Mouse (Mus musculus) mature B cell (primary cell): ENCODE data around the gene Rab22a.
"Not testable (repeated sequence)": the region's sequence is repeated elsewhere in the genome, so short reads cannot be mapped to it uniquely, and the experiment has no call there.

ENCODE experiments used
- in situ Hi-C: fragments of 300-500 bp; cut with MboI; formaldehyde crosslinking; loops from 2 replicates; pipeline ENCODE4 v1.14.3; 2019

The Rab22a gene

DNA sequence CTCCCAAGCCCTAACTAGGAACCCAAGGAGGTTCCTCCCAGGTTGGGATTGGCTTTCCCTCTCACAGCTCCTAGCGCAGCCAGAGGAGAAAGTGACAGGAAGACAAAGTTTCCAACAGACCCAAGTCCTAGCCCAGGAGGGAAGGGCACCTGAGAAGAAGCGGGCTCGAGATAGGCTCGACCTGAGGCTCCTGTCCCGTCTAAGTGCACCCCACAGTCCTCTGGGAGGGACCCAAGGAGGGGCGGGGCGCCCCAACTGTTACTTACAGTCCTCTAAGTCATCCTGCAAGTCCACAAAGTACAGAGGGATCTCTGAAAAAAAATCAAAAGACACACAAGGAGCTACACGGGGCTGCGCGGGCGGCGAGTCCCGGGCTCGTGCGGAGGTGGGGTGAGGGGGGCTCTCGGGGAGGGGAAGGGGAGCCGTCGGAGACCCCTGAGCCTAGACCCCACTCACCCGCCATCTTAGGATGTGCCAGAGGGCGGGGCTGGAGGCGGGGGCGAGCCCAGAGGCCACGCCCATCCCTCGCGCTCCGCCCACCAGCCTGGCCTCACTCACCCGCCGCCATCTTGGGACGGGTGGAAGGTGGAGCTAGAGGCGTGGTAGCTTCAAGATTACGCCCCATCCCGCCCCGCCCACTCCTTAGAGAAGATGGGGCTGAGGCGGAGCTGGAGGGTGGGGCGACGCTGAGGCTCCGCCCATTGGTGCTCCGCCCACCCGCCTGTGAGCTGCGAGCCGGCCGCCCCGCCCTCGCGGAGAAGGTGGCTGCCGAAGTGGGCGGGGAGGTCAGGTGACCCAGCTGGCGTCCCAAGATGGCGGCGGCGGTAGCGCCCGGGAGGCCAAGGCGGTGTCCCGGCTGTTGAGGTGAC lies at the start of gene Rab22a:
Gene Rab22a (plus strand): TSS at position 704 of the 869 bp plus-strand sequence.
- in situ Hi-C loops: no loop called here

DNA sequence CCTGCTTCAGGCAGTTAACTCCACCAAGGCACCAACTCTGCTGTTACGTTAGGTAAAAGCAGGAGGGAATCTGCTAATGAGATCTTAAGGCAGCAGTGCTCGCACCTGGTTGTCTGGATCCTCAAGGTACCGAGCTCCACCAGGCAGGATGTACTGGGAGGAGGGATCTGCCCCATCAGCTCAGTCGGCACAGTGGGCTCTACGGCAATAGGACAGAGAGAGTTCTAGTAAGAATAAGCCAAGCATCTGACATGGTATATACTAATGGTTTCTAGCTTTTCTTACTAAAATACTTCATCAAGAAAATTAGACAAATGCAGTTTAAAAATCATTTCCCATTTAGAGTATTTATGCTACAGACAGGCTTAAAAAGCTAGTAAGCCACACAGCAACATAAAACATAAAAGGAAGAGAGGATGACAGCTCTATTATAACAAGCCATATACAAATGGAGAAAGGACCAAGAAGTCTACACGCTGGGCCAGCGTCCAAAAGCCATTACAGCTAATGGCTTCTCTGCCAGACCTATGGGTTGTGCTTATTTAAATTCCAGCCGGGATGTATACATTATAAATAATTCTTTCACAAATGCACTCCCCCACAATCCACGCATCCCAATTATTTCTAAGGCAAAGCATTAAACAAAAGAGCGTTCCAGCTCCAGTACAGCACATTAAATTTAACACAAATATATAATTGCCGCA lies 44.0 kb upstream of the Rab22a start:
- in situ Hi-C loops: no loop called here

DNA sequence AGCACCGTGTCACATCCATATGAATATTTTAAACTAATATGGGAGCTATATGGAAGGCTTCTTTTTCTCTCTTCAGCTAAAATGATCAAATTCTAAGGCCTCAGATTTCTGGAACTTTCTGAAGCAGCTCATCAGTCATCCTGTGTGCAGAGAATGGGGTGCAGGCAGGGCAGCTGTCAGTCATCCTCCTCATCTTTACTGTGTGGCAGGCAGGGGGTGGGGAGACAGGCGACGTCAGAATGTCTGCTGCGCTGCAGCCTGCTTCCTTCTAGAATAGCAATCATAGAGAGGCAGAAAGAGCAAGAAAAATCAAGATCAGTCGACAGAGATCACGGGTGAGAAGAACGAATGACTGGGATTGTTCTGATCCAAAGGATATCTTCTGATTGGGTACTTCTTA lies 43.4 kb upstream of the Rab22a start:
- in situ Hi-C loops: no loop called here

DNA sequence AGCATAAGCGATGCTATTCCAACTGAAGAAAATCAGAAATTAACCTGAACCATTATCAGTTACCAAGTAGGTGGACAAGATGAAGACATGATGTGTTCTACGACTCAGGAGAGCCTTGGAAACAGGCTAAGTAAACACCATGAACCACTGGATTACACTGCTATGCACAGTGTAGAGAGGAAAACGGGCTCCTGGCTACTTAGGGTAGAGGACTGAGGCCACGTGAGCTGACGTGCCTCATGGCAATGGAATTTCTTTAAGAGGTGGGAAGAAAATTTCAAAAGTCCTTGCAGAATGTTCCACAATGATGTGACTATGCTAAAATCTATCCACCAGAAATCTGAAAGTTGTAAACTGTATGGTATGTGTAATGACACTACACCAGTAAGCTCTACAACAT lies 40.4 kb upstream of the Rab22a start:
- in situ Hi-C loops: no loop called here

DNA sequence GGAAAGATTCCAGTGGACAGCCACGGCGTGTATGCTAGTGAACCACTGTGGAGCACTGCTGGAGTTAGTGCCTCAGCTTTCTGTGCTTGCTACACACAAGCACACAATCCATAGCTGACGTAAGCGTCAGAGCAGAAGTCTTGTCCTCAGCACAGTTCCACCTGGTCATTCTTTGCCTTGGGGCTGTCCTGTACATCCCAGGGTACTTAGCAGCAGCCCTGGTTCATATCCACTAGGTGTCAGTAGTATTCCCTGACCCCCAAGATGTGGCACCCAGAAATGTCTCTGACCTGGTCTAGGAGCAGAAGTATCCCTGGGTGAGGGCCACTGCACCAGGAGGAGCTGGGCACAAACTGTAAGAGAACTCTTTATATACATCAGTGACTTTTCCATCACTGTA lies 38.9 kb upstream of the Rab22a start:
- in situ Hi-C loops: no loop called here

DNA sequence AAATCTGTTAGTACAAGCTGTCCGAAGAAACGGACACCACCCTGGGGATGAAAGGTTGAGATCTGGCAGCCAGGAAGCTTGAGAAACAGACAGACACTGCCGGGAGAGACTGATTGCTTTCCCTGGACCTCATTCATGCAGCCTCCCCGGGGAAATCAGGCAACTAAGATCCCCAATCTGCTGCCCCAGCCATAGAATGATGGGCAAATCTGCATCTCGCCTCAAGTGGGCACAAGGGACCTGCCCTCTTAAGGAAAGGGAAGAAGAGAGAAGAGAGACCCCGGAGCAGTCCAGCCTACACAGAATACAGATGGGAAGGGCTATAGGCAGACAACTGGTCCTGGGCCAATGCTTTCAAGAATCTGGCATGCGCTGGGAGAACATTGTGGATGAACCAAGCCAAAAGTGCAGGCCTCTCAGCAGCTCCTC lies 37.4 kb upstream of the Rab22a start:
- in situ Hi-C loops: no loop called here

DNA sequence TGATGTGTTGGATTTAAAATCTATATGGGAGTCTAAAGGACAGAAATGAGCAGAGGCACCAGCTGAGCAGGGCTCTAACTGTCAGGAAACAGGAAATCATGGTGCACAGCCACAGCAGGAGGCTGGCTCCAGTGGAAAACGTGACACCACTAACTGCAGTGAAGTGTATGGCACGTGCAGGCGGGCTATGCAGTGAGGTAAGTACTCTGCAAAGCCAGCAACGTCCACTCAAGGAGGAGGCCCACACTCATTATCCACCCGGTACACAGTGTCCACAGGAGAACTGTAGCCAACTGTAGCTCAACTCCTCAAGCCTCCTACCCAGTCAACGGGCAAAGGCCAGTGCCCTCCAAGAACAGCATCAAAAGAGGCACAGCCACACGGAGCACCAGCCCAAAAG lies 34.9 kb upstream of the Rab22a start:
- in situ Hi-C loops: no loop called here

DNA sequence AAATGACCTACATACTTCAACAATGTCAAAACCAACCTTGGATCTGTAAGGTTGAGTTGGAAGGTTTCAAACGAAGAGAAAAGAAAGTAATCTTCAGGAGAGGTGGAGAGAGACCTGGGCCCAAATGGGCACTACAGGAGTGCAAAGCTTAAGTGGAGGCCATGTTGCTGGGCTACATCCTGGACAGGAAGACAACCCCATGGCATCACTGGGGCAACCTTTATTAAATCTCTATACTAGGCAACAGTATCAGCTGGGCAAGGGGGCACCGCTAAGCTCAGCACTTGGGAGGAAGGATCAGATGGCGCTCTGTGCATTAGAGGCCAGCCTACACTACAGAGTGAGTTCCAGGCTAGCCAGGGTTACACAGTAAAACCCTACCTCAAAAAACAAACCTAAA lies 33.8 kb upstream of the Rab22a start:
- in situ Hi-C loops: no loop called here

DNA sequence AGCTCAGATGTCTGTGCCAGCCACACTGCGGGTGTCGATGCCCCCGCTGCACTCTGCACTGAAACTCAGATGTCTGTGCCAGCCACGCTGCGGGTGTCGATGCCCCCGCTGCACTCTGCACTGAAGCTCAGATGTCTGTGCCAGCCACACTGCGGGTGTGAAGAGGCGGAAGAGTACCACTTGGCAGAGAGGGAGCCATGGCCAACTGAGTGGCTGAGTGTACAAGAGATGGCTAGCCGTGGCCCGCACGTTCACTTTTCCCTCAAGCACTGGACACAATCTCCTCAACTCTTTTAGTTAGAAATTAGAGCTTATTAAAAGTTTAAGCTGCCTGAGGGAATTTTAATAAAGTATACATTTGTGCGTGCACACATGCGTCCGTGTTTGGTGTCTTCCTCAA lies 25.5 kb upstream of the Rab22a start:
- in situ Hi-C loops: not testable (repeated sequence)

DNA sequence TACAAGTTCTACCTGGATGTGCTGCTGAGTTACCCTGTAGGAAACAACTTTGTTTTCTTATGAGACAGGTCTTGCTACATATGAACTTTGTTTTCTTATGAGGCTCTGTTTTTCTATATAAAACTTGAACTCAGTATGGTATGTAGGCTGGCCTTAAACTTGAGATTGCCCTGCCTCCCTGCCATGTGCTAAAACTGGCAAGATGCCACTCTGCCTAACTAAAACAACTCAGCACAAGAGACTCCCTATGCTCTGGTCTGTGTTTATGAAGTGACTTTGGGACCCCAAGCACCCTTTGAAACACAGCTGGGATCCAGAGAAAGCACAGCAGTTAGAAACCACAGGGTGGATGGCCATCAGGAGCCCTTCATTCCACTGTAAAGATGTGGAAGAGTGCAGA lies 18.2 kb upstream of the Rab22a start:
- in situ Hi-C loops: no loop called here

DNA sequence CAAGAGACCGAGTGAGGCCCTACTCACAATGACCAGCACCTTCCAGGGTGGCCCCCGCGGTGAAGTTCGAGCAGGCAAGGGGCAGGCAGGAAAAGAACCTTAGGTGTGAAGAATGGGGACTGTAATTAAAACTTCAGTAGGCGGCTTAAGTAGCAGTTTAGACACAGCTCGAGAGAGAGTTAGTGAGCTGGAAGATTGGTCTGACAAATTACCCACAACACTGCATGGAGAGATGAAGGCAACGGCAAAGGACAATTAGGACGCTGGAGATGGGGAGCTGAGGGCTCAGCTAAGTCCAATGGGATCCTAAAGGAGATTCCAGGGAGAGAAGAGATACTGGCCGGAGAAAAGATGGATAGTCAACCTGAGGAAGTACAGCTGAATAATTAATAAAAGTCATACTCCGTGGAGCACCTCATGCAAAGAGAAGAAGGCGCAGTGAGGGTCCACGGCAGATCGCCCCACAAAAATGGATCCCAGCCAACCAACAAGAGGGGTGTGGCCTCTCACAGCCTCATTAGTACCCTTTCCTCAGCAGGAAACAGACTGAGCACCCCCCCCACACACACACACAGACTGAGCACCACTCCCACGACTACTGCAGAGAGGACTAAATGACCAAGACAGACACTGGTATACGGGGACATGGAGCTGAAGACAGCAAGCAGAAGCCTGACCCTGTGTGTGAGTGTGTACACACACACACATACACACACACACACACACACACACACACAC lies 17.1 kb upstream of the Rab22a start:
- in situ Hi-C loops: no loop called here

DNA sequence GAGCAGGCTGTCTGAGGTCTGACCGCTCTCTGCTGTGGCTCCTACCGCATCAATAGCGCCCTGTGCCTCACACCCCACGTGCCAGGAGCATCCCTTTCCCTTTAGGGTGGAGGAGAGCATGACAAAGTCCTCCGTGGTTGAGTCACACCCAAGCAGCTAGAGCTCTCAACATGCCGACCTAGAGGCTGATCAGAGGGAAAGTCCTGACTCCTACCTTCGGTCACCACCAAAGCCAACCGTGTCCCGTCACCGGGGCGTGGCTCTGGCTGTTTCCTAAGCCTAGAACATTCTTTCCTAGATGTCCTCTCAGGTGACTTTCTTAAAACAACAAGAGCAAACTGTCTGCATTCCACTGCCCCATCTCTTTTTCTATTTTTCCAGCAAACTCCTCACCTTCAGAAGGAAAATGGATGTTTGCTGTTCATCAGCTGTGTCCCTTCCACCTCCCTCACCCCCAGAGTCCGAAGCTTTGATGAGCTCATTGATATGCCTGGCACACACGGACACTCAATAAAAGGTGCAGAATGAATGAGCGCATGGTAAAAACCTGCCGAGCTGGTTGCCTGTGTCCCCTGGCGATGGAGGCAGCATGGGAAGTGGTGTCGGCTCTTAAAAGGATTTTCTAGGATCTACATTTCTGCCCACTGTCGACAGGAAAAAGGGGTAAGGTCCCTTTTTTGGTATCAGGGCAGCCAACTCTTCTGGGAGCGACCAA lies 12.2 kb upstream of the Rab22a start:
- in situ Hi-C loops: no loop called here

DNA sequence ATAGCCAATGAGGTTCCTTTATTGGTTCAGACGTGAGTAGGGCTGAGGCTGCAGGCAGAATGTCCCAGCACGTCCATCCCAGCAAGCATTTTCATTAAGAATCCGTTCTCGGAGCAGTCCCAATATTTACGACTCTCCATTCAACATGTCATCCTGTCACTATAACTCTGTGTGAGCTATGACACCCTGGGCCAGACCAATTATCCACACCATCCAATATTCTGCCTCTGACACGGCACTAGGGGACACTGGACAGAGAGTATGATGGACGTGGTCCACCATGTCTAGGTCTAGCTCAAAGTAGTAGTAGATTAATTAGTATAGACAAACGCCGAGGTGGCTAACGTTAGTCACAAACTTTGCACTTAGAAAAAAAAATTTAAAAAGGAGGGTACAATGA lies 9.8 kb upstream of the Rab22a start:
- in situ Hi-C loops: no loop called here

DNA sequence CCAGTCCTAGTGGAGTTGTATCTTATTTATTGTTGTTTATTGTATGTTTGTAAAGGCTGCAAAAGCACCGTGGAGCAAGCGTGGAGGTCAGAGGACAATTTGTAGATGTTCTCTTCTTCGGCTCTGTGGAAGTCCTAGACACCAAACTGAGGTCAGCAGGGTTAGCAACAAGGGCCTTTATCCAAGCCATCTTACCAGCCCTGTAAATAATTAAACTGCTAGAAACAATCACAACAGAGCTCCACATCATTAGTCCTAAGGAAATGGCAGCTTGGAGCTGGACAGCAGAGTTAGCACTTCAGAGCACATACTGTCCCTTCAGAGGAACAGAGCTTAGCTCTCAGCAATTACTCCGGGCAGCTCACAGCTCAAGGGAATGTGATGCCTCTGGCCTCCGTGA lies 6.0 kb upstream of the Rab22a start:
- in situ Hi-C loops: no loop called here

DNA sequence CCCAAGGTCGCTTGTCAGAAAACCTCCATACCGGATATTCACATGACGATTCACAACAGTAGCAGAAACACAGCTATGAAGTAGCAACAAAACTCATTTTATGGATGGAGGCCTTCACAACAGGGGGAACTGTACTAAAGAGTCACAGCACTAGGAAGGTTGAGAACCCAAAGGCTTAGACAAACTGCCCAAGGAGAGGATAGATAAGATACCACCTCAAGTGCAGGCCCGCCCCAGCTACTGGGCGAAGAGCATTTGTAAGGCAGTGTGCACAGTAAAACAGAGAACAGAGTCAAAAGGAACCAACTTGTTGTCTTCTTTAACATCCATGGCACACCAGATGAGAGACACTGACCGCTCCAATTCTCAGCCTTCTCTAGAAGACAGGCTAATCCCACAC lies 1.8 kb upstream of the Rab22a start:
- in situ Hi-C loops: no loop called here

DNA sequence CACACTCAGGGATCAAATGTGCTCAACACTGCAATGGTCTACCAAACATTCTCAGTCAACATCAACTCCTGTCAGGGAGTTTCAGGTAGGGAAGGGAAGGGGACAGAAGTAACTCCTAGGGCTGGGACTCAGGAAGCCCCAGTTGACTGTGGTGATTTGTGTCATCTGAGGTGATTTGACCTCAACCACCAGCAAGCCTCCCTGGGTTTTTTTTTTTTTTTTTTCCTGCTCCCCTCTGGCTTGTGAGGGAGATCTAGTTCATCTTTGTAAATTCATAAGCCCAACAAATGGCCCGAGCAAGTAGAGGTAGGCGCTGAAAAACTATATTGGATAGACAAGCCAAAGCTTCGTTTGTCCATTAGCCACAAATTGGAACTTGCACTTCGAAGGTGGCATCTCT lies 1.0 kb upstream of the Rab22a start:
- in situ Hi-C loops: no loop called here

DNA sequence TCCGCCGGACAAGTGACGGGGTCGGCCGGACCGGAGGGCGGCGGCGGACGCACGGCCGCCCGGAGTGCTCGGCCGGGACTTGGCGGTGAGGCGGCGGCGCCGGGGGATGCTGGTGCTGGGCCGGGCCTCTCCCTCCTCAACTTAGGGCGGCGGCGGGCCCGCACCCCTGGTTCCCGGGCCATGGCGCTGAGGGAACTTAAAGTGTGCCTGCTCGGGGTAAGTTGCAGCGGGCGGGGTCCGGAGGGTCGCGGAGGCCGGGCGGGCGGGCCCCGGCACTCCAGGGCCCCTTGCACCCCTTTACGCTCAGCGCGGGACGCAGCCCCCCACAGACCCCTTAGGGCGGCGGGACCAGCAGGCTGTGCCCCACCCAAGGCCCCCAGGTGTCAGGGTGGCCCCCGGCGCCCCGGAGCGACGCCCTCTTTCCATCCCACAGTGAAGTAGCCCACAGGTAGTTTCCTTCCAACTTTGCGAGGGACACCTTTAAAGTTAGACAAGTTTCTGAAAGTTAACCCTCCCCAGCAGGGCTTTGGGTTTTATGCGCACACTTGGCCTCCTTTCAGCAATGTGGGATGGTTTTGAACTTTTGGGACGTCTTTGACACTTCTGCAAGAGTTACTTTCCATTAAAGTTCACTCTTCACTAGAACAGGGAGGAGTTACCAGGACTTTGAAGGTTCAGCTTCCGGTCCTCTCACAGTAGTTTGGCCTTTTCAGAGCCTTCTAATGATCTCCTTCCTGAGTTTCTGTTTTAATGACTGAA lies 545 bp downstream of the Rab22a start:
- in situ Hi-C loops: no loop called here

DNA sequence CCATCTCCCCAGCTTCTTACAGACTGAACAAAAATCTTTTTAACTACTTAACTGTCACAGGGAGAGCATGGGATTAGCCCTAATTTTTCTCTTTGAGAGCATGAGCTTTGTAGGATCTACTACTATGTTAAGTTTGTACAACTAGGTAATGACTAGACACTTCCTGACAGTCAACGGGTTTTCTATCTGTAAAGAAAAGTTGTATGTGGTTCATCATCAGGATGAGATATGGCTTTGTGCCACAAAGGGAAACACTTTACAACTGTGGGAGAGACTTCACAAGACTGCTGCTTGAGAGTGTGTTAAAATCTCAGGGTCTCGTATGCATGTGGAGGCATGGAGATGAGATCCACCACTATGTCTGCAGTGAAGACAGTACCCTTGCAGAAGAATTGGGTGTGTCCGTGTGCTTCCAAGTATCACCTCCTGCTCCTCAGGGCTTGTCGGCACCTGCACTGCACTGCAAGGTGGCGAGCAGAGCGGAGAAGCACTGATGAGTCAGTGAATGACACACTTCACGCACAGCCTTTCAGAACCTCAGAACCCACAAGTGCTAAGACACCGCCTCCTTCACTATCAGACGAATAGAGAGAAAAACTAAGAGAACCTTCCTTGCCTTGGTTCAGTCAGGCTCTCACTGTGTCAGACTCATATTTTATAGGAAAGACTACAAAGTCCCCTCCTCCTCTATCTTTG lies 2.8 kb downstream of the Rab22a start:
- in situ Hi-C loops: no loop called here

DNA sequence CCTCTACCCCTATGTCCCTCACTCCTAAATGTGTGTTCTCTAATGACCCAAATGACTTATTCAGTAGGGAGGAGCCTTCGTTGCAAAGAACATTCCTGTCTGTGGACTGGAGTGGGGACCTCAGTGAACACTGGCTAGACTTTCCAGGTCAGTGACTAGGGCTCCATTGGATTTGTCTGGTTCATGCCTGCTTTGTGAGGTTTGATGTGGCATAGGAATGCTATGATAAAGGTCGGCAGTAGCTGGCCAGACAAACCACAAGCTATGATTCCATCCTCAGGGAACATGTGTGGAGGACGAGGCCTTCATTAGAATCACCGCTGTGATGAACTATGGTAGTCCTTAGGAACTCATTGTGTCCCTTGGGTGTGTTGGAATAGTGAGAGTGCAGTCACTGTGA lies 5.2 kb downstream of the Rab22a start:
- in situ Hi-C loops: no loop called here

DNA sequence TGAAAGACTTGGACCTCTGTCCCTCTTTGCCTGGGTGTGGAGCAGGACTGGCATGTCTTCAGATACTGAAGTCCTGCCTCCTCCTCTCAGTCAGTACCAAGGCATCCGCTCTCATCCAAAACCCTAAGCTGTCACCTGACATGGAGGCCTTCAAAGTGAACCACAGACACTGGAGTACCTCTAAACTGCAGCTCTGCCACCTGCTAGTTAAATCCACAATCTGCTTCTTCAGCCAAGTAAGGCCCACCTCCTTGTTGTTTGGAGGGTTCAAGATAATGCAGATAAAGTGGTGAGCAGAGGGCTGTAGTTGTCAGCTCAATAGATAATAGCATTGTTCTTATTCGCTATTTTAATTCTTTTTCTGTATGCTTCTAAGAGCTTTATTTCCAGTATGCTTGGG lies 5.7 kb downstream of the Rab22a start:
- in situ Hi-C loops: no loop called here

DNA sequence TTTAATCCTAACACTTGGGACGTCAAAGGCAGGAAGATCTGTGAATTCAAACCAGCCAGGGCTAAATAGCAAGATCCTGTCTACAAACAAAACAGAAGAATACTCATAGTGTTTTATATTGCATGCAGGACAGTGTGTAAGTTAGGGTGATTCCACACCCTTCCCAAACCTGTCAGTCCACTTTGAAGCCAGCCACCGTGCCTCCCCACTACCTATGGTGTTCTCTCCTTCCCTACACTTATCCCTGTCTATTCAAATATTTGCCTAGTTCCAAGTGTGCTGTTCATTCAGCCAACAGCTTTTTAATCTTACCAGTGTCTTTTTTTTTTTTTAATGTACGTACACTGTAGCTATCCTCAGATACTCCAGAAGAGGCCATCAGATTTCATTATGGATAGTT lies 7.3 kb downstream of the Rab22a start:
- in situ Hi-C loops: no loop called here
